Mouse (Mus musculus): ENCODE measurements around the gene Ddx54. TPM values are rescaled to one million over a fixed set of nuclear protein-coding genes. Genes with fewer than 3 reads are reported as not detected.

The Ddx54 gene
- polyA plus RNA-seq, 2 experiments, result 34.1 to 36.1 TPM

- no peak overlapping the region for H3K27ac ChIP-seq (replicated peaks; ENCODE audit: low read depth, low read length)
- H3K36me3 ChIP-seq (ENCODE audit: control insufficient read depth, insufficient read depth, low read length), result no peaks in the 10 kb centered on the region
- no peaks in the 10 kb centered on the region for H3K4me1 ChIP-seq (ENCODE audit: control insufficient read depth, insufficient read depth, low read length)
- no peak overlapping the region for H3K4me3 ChIP-seq (replicated peaks; ENCODE audit: low read length)
- TF ChIP-seq POLR2A (IDR thresholded peaks at IDR 0.05; ENCODE audit: borderline replicate concordance, extremely low read depth, insufficient read depth, insufficient read length), result no peak
- WGBS, result 15% methylated on average over 12 of the region's 12 CpGs
- ATAC-seq (ENCODE audit: low FRiP score, low read depth), result no peak
- no peaks in the 10 kb centered on the region for H3K27me3 ChIP-seq (ENCODE audit: control insufficient read depth, insufficient read depth, low read length)
- H3K4me2 ChIP-seq (replicated peaks; ENCODE audit: low read depth, low read length, severe bottlenecking), result no peak overlapping the region
- H3K9me3 ChIP-seq (ENCODE audit: control insufficient read depth, low read length), result no peaks in the 10 kb centered on the region
- DNase-seq (ENCODE audit: low spot score), result peak; percentile 51
- H3K9ac ChIP-seq (ENCODE audit: low read depth, low read length, severe bottlenecking), result no peak overlapping the region
These were observed 61.1 kb downstream of the Ddx54 start for GRCm38 (mm10) chr5:120673626-120674025.

- H3K9ac ChIP-seq (ENCODE audit: low read depth, low read length, severe bottlenecking), result no peak overlapping the region
- ATAC-seq (ENCODE audit: low FRiP score, low read depth) (peak; percentile 74), DNase-seq (ENCODE audit: low spot score) (peak; percentile 74)
- no peak for TF ChIP-seq POLR2A (IDR thresholded peaks at IDR 0.05; ENCODE audit: borderline replicate concordance, extremely low read depth, insufficient read depth, insufficient read length)
- H3K27ac ChIP-seq (replicated peaks; ENCODE audit: low read depth, low read length), result no peak overlapping the region
- 32% methylated on average over 19 of the region's 21 CpGs for WGBS
- H3K9me3 ChIP-seq (ENCODE audit: control insufficient read depth, low read length), result no peaks in the 10 kb centered on the region
- H3K4me3 ChIP-seq (replicated peaks; ENCODE audit: low read length), result no peak overlapping the region
- no peaks in the 10 kb centered on the region for H3K36me3 ChIP-seq (ENCODE audit: control insufficient read depth, insufficient read depth, low read length)
- no peaks in the 10 kb centered on the region for H3K4me1 ChIP-seq (ENCODE audit: control insufficient read depth, insufficient read depth, low read length)
- no peak overlapping the region for H3K4me2 ChIP-seq (replicated peaks; ENCODE audit: low read depth, low read length, severe bottlenecking)
- H3K27me3 ChIP-seq (ENCODE audit: control insufficient read depth, insufficient read depth, low read length), result no peaks in the 10 kb centered on the region
These were observed 61.9 kb downstream of the Ddx54 start for GRCm38 (mm10) chr5:120674229-120675145.

GRCm38 (mm10) chr5:120677516-120677915, 65.0 kb downstream of the Ddx54 start:
- WGBS, result 23% methylated on average over 2 of the region's 2 CpGs
- H3K4me3 ChIP-seq (replicated peaks; ENCODE audit: low read length), result no peak overlapping the region
- no peak for TF ChIP-seq POLR2A (IDR thresholded peaks at IDR 0.05; ENCODE audit: borderline replicate concordance, extremely low read depth, insufficient read depth, insufficient read length)
- DNase-seq (ENCODE audit: low spot score) (no peak), ATAC-seq (ENCODE audit: low FRiP score, low read depth) (no peak)
- H3K4me2 ChIP-seq (replicated peaks; ENCODE audit: low read depth, low read length, severe bottlenecking), result no peak overlapping the region
- H3K27me3 ChIP-seq (ENCODE audit: control insufficient read depth, insufficient read depth, low read length), result peaks cover 6% of the 10 kb centered on the region; the same call in 1 of the 2 replicates
- no peaks in the 10 kb centered on the region for H3K36me3 ChIP-seq (ENCODE audit: control insufficient read depth, insufficient read depth, low read length)
- H3K4me1 ChIP-seq (ENCODE audit: control insufficient read depth, insufficient read depth, low read length), result peaks cover 6% of the 10 kb centered on the region
- no peak overlapping the region for H3K9ac ChIP-seq (ENCODE audit: low read depth, low read length, severe bottlenecking)
- H3K27ac ChIP-seq (replicated peaks; ENCODE audit: low read depth, low read length), result no peak overlapping the region
- no peaks in the 10 kb centered on the region for H3K9me3 ChIP-seq (ENCODE audit: control insufficient read depth, low read length)

Other genes with a start within 250 kb of the Ddx54 start
- 0.05 TPM in 1 of 2 replicates, not detected in the other for gene Lhx5, start 181.0 kb upstream of the Ddx54 start, polyA plus RNA-seq (2012; rRNA removed)
- not detected in 2 replicates for gene Lhx5, start 181.0 kb upstream of the Ddx54 start, polyA plus RNA-seq (2014; fragmentation: Nextera tagmentation; extraction: Ambion mirVana)
- 1.2 and 1.3 TPM in 2 replicates for gene Sdsl, start 139.9 kb upstream of the Ddx54 start, polyA plus RNA-seq (2012; rRNA removed)
- 0.61 and 1.2 TPM in 2 replicates for gene Sdsl, start 139.9 kb upstream of the Ddx54 start, polyA plus RNA-seq (2014; fragmentation: Nextera tagmentation; extraction: Ambion mirVana)
- 0.10 and 0.36 TPM in 2 replicates for gene Sds, start 136.2 kb upstream of the Ddx54 start, polyA plus RNA-seq (2012; rRNA removed)
- gene Sds, start 136.2 kb upstream of the Ddx54 start, polyA plus RNA-seq (2014; fragmentation: Nextera tagmentation; extraction: Ambion mirVana), result not detected in 2 replicates
- 33.9 and 44.6 TPM in 2 replicates for gene Plbd2, start 109.1 kb upstream of the Ddx54 start, polyA plus RNA-seq (2012; rRNA removed)
- gene Plbd2, start 109.1 kb upstream of the Ddx54 start, polyA plus RNA-seq (2014; fragmentation: Nextera tagmentation; extraction: Ambion mirVana), result 51.6 and 54.0 TPM in 2 replicates
- 13.2 and 15.4 TPM in 2 replicates for gene Slc8b1, start 101.6 kb upstream of the Ddx54 start, polyA plus RNA-seq (2012; rRNA removed)
- gene Slc8b1, start 101.6 kb upstream of the Ddx54 start, polyA plus RNA-seq (2014; fragmentation: Nextera tagmentation; extraction: Ambion mirVana), result 3.7 and 5.6 TPM in 2 replicates
- gene Tpcn1, start 24.1 kb upstream of the Ddx54 start, polyA plus RNA-seq (2012; rRNA removed), result 47.1 and 64.9 TPM in 2 replicates
- 24.3 and 25.2 TPM in 2 replicates for gene Tpcn1, start 24.1 kb upstream of the Ddx54 start, polyA plus RNA-seq (2014; fragmentation: Nextera tagmentation; extraction: Ambion mirVana)
- 0.90 and 1.4 TPM in 2 replicates for gene Iqcd, start 23.7 kb upstream of the Ddx54 start, polyA plus RNA-seq (2012; rRNA removed)
- 0.12 and 0.43 TPM in 2 replicates for gene Iqcd, start 23.7 kb upstream of the Ddx54 start, polyA plus RNA-seq (2014; fragmentation: Nextera tagmentation; extraction: Ambion mirVana)
- 25.4 TPM in 2 replicates for gene Rita1, start 150 bp upstream of the Ddx54 start, polyA plus RNA-seq (2012; rRNA removed)
- gene Rita1, start 150 bp upstream of the Ddx54 start, polyA plus RNA-seq (2014; fragmentation: Nextera tagmentation; extraction: Ambion mirVana), result 10.2 and 11.6 TPM in 2 replicates
- not detected in 2 replicates for gene Cfap73, start 21.5 kb downstream of the Ddx54 start, polyA plus RNA-seq (2012; rRNA removed)
- not detected in 2 replicates for gene Cfap73, start 21.5 kb downstream of the Ddx54 start, polyA plus RNA-seq (2014; fragmentation: Nextera tagmentation; extraction: Ambion mirVana)
- 0.19 and 0.32 TPM in 2 replicates for gene Rasal1, start 36.1 kb downstream of the Ddx54 start, polyA plus RNA-seq (2012; rRNA removed)
- gene Rasal1, start 36.1 kb downstream of the Ddx54 start, polyA plus RNA-seq (2014; fragmentation: Nextera tagmentation; extraction: Ambion mirVana), result 0.17 and 1.0 TPM in 2 replicates
- gene Dtx1, start 99.2 kb downstream of the Ddx54 start, polyA plus RNA-seq (2012; rRNA removed), result 11.1 and 14.7 TPM in 2 replicates
- gene Dtx1, start 99.2 kb downstream of the Ddx54 start, polyA plus RNA-seq (2014; fragmentation: Nextera tagmentation; extraction: Ambion mirVana), result 3.9 and 5.5 TPM in 2 replicates
- gene Oas2, start 137.1 kb downstream of the Ddx54 start, polyA plus RNA-seq (2012; rRNA removed), result 1.1 and 1.5 TPM in 2 replicates
- gene Oas2, start 137.1 kb downstream of the Ddx54 start, polyA plus RNA-seq (2014; fragmentation: Nextera tagmentation; extraction: Ambion mirVana), result 0.23 and 0.75 TPM in 2 replicates
- 0.11 and 0.22 TPM in 2 replicates for gene Oas3, start 164.9 kb downstream of the Ddx54 start, polyA plus RNA-seq (2012; rRNA removed)
- 0.22 TPM in 1 of 2 replicates, not detected in the other for gene Oas3, start 164.9 kb downstream of the Ddx54 start, polyA plus RNA-seq (2014; fragmentation: Nextera tagmentation; extraction: Ambion mirVana)
- gene Oas1e, start 182.8 kb downstream of the Ddx54 start, polyA plus RNA-seq (2012; rRNA removed), result not detected in 2 replicates
- gene Oas1e, start 182.8 kb downstream of the Ddx54 start, polyA plus RNA-seq (2014; fragmentation: Nextera tagmentation; extraction: Ambion mirVana), result not detected in 2 replicates
- gene Oas1c, start 199.8 kb downstream of the Ddx54 start, polyA plus RNA-seq (2012; rRNA removed), result 0.58 and 0.85 TPM in 2 replicates
- gene Oas1c, start 199.8 kb downstream of the Ddx54 start, polyA plus RNA-seq (2014; fragmentation: Nextera tagmentation; extraction: Ambion mirVana), result 0.10 and 0.19 TPM in 2 replicates
- not detected in 2 replicates for gene Oas1f, start 234.6 kb downstream of the Ddx54 start, polyA plus RNA-seq (2012; rRNA removed)
- gene Oas1f, start 234.6 kb downstream of the Ddx54 start, polyA plus RNA-seq (2014; fragmentation: Nextera tagmentation; extraction: Ambion mirVana), result not detected in 2 replicates
- gene Oas1h, start 248.7 kb downstream of the Ddx54 start, polyA plus RNA-seq (2012; rRNA removed), result not detected in 2 replicates
- not detected in 2 replicates for gene Oas1h, start 248.7 kb downstream of the Ddx54 start, polyA plus RNA-seq (2014; fragmentation: Nextera tagmentation; extraction: Ambion mirVana)